Mouse (Mus musculus) heart, adult 9 months (tissue): ENCODE measurements around the gene Zfp94.

Experiments used
- DNase-seq, 2 experiments: peaks; one replicate each; pipeline ENCODE4 v3.0.0; 2022; ENCODE audit warnings: low spot score in 2 of 2

Gene Zfp94

DNA sequence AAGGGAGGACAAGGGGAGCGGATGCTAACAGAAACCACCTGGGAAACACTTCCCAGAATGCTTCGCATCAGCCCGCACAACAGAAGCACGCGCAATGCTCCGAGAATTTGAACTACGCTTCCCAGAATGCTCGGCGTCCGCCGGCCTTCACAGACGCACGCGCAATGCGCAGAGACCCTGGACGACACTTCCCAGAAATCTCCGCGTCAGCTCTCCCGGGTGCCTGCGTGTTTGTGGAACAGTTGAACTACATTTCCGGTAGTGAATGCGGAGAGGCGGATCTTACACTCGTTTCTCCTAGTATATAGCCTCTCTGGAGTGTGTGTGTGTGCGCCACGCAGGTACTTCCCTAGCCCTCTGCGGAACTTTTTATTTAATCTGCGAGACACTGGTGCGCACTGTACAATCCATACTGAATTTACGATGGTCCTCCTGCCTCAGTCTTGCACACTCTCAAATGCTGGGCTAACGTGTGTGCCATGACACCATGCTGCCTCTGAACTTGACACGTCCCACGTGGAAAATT is at the start of gene Zfp94:
TSS of gene Zfp94 (minus strand) at position 100 of the 526 bp plus-strand sequence.
- DNase-seq = peak; percentile 95 to 97

DNA sequence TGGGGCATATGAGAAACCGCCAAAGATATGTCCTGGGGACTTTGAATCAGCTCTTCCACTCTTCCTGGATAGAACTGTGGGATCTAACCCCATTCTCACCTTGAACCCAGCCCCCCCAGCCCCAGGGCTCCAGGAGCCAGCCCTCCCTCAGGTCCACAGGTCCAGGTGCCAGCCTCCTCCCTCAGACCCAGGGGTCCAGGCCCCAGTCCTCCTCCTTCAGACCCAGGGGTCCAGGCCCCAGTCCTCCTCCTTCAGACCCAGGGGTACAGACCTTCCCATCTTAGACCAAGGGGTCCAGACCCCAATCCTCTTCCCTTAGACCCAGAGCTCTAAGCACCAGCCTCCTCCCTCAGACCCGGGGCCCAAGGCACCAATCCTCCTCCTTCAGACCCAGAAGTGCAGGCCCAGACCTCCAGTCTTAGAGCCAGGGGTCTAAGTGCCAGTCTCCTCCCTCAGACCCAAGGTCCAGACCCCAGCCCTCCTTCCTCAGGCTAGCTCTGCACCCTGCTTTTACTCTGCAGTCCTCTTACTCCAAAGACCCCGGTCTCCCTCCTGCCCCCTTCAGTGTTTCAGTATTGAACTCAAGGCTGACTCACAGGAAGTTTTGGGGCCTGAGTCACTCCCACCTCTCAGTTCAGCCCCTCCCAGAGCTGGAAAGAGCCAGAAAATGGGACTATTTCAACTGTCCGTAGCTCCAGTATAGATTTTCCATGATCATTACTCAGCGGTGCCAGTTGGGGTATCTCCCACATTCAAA is 49.0 kb upstream of the Zfp94 start:
- no peak for DNase-seq

DNA sequence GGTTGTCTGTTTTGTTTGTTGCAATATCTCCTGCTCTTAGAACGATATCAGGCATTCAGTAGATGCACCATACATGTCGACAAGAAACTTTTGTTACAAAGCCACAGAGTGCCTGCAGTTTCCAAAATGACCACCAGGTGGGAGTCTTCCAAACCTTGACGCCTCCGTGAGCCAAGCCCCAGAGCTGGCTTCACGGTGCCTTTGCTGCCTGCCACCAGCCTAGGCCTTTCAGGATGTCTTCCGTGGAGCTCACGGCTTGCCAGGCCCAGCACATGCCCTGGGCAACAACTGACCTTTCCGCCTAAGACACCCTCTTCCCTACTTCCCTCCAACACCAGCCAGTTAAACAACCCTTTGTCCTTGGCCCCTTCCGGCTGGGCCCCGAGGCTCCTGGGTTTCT is 48.4 kb upstream of the Zfp94 start:
- DNase-seq = peak; percentile 25 to 72

DNA sequence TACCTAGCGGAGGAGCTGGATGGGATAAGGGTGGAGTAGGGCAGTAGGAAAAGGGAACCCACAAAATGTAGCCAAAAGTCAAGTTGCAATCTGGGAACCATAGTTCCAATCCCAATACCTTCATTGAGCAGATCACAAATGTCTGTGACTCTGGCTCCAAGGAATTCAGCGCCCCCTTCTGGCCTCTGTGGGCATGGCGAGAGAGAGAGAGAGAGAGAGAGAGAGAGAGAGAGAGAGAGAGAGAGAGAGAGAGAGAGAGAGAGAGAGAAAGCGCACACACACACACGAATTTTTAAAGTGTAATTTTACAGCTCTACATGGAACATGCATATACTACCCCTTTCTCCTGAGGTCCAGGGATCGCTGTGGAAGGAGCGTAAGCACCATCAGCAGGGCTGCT is 46.8 kb upstream of the Zfp94 start:
- DNase-seq = no peak

DNA sequence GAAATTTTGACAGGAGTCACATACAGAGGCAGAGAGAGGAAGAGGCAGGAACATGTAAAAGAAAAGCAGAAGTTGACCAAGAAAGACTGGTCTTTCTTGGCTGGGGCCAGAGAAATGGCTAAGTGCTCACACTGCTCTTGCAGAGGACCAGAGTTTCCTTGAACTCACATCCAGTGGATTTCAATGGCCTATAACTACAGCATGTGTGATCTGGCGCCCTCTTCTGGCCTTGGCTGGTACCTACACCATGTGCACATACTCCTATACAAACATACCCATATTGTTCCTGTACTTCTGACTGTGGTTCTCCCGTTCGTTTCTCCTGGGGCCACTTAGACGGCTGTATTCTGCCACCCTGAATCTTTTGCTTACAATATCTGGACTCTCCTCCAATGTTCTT is 44.5 kb upstream of the Zfp94 start:
- no peak for DNase-seq

DNA sequence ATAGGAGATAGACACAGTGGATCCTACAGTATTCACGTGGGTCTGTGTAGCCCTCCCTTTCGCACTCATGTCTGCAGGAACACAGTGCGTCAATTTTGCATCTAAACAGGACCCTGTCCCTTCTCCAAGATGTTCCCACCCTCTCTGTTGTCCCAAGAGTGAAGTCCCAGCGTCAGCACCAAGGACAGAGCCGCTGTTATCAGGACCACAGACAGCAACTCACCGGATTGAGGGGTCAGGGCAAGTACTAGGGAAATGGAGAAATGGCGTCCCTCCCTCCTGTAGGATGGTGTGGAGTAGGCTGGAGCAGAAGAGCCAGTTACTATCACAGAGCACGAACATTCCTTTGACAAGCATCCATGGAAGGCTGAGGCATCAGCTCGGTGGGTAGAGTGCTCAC is 42.8 kb upstream of the Zfp94 start:
- no peak for DNase-seq

DNA sequence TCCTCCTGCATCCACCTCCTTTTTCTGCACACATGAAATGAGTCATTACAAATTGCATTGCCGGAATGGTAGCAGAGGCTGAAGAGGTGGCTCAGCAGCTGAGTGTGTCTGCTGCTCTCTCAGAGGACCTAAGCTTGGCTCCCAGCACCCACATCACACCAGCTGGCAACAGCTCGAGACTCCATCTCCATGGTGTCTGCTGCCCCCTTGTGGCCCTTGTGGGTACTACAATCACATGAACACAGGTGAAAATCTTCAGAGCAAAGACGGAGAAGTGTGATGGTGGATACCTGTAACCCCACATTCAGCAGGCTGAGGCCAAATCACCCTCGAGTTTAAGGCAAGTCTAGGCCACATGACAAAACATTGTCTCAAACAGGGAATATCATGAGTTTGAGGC is 41.4 kb upstream of the Zfp94 start:
- no peak for DNase-seq

DNA sequence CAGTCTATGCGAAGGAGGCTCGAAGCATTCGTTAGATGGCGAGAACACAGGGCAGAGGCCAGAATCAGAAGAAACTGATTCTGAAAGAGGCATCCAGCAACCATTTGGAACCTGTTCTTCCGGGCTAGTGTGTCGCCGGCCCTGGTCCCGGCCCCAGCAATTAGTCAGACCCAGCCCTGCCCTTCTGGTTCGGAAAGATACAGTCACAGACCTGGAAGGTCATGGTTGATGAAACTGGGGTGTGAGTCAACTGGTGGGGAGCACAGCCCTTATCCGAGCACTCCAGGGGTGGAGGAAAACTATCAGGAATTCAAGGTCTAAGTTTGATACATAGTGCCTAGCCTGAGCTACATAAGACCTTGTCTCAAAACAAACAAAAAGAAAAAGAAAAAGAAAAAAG is 39.6 kb upstream of the Zfp94 start:
- DNase-seq = no peak

DNA sequence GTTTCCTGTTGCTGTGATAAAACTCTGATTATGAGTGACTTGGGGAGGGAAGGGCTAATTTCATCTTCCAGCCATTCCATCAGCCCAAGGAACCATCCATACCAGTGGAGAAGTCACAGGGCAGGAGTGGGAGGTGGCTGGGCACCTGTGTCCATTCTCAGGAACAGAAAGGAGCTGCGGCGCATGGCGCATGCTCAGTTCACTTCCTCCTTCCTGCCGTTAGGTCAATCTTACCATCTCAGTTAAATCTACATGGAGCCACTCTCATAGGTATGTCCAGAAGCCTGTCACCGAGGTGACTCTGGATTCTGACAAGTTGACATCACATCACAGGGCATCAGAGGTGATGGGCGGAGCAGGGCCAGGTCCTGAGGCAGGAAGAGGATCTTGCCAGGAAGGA is 39.2 kb upstream of the Zfp94 start:
- no peak for DNase-seq

DNA sequence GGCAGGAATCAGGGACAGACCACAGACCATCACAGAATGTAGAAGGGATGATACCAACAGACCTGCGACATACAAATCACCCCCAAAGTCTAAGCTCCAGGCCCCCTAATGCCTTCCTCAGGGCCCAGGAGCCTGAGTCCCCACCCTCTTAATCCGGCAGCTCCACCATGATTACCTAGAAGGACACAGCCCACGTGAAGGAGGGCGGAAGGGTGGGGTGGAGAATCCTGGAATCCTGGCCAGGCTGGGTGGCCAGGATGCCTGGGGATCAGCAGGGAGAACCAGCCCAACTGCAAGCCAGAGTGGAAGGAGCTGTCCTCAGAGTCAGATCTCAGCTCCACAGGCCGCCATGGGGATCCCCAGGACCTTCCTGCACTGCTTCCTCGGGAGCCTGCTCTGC is 32.4 kb upstream of the Zfp94 start, which contains the start of gene Lypd5:
TSS of gene Lypd5 (plus strand) at position 301 of the 400 bp plus-strand sequence.
- DNase-seq = no peak

DNA sequence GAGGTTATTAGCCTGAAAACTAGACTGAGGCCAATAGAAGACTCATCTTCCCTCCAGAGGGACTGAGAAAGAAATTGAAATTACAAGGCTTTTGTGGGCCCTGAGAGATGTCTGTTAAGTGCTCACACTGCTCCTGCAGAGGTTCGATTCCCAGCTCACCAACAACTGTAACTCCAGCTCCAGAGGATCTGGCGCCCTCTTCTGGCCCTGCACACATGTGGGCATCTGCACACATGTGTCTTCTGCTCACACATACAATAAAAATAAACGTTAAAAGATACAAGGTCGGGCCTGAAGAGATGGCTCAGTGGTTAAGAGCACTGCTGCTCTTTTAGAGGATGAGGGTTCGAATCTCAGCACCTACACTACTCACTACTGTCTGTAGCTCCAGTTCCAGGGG is 30.0 kb upstream of the Zfp94 start:
- DNase-seq = no peak

DNA sequence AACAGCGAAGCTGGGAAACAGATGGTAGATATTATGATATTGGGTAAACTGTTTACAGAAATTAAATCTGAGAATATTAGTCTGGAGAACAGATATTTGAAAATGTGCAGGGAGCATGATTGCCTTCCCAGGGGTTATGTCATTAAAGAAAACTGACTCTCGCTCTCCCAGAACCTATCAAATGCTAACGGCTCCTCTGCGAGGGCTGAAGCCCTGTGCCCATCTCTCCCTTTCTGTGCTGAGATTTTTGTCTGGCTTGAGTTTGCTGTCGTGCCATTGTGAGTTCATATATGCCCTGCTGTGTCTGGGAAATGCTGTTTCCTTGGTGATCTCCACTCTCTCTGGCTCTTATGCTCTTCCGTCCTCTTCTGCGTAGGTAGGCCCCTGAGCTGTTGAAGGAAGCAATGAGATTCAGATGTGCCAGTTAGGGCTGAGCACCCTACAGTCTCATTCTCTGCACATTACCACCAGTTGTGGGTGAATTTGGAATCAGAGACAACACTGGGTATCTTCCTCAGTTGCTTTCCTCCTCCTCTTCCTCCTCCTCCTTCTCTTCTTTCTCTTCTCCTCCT is 27.3 kb upstream of the Zfp94 start:
- no peak for DNase-seq

DNA sequence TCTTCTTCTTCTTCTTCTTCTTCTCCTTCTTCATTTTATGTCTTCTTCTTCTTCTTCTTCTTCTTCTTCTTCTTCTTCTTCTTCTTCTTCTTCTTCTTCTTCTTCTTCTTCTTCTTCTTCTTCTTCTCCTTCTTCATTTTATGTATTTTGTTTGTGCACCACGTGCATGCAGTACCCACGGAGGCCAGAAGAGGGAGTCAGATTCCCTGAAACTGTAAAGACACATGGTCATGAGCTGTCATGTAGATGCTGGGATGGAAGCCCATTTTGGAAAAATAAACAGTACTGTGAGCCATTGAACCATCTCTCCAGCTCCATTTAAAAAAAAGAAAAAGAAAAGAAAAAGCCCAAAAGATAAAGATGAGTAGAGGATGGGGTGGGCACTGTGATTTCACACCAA is 21.8 kb upstream of the Zfp94 start:
- DNase-seq = no peak

DNA sequence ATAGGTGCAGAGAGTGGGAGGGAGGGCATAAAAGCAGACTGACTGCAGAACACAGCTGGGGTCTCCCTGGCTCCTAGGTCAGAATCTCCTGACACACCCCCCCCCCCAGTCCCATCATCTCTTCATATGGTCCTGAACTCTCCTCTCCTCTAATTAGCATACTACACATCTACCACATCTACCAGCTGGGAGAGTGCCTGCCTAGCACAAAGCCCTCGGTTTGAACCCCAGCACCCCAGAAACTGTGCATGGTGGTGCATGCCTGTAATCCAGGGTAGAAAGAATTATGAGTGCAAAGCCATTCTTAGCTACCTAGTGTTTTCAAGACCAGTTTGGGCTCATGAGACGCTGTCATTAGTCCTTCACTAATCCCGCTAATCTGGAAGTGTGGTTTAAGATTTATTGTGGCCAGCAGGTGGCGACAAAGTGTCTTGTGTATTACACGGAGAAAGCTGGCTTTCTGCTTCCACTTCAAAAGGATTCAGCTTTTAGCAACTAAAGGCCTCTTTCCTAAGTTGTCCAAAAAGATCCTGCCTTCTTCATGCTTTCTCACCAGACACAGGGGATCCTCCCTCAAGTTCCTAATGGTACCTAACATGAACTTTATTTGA is 19.3 kb upstream of the Zfp94 start:
- DNase-seq = peak in 1 of 2 experiments; percentile 48

DNA sequence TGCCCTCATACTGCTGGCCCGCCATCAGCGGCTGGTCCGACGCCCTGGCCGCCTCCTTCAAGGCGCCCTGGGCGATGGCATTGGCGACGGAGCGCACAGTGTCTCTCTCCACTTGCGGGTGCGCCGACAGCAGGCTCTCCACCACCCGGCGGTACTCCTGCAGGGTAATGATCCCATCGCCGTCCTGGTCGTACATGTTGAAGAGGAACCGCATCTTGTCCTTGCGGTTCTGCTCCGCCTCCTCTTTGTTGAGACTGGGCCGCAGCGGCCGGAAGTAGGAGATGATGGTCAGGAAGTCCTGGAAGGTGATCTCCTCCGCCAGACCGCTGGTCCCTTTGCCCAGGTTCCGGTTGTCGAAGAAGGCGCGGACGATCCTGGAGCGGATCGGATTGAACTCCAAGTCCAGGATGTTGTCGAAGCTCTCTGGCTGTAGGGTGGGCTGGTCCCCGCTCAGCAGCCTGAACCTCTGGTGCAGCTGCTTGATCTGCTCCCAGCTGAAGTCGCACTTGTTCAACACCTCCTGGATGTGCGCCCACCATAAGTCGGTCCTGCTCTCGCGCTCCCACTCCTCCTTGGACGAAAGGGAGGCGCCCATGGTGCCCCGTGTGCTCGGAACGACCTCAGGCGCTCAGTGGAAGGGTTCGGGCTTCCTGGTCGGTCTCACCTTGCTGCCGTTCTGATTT is 17.0 kb upstream of the Zfp94 start, which contains the start of gene Tescl:
TSS of gene Tescl (minus strand) at position 633 of the 683 bp plus-strand sequence.
- no peak for DNase-seq

DNA sequence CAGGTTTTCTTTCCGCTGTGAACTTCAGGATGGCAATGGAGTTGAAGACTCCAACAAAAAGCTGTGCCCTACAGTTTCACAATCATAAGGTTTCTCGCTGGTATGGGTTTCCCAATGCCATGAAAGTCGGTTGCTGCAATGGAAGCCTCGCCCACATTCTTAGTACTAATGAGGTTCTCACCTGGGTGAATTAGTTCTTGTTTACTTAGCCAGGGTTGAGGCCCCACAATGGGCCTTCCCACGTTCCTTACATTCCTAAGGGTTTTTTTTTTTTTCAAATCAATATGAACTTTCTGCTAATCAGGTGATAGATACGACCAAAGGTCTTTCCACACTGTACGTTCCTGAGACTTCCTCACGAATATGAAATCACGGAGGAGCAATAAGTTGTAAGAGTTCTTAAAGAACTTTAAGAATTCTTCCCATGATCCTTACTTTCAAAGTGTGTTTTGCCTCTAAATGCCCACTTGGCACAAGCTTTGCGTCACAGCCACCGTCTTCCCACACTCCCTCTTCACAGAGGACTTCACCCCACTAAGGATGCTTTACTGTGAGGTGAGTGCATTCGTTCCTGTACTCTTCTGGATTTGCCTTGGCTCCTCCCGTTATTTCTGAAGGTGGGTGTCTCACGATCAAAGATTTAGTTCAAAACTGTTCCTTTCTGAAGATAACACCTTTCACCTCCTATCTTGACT is 11.0 kb upstream of the Zfp94 start:
- DNase-seq = no peak

DNA sequence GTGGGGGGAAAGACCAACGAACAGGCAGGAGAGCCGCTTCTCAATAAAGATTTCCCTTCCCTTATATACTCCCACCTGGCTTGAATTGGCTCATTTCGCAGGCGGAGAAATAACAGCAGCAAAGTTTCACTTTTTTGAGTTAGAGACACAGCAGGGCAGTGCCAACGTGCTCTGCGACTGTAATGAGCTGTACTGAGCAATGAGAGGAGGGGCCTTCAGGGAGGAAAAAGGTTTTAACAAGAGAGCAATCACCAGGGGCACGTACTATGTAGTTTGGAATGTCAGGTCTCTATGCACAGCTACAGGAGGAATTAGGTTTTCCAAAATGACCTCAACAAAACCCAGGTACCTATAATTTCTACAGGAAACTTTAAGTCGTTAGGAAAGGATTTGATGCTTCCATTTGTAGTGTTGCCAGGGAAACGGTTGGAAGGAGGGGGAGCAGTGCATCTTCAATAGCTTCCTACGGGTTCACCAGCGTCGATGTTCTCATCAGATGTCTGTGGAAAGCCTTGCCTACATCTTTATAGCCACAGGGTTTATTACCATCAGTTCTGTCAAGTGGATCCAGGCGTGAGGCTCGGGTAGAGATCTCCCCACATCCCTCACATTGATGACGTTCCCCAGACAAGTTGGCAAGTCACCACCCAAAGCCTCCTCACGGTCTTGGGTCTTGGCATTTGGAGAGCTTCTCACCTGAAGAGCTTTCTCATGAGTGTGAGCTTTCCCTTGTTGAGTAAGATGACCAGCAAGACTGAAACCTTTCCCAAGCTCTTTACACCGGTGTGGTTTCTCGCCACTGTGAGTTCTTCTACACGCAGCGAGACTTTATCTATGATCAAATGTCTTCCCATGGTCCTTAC is 10.0 kb upstream of the Zfp94 start:
- no peak for DNase-seq

DNA sequence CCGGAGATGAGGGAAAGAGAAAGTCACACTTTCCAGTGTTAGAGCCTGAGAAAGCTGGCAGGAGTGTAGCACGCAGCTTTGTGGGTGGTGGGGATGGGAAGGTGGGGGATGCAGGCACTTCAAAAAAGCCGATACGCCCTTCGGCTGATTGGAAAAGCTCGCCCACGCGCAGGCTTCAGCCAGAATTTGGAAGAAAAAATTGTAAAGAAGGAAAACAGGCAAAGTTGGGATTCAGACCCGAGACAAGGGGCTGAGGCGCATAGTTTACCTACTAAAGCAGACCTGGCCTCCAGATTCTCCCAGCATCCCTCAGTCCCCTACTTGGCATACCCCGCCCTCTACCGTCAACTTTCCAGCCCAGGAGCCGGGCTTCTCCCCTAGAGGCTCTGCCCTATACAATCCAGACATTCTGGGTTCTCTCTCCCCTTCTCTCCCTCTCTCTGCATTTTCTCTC is 9.2 kb upstream of the Zfp94 start:
- DNase-seq = no peak

DNA sequence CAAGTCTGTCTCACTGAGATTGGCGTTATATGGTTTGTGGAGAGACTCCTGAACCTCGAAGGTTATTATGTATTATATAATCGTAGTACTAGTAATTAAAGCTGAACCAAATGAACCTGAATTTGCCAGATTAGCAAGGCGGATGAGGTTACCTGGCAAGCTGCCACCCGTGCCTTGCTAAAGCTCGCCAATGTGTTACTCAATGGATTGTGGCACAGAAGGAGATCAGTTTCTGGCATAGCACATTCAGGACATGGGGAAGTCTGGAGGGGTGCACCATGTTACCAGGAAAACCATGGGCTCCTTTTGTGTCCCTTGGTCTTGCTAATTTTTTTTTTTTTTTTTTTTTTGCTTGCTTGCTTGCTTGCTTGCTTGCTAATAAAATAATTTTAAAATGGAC is 8.7 kb upstream of the Zfp94 start:
- DNase-seq = no peak

DNA sequence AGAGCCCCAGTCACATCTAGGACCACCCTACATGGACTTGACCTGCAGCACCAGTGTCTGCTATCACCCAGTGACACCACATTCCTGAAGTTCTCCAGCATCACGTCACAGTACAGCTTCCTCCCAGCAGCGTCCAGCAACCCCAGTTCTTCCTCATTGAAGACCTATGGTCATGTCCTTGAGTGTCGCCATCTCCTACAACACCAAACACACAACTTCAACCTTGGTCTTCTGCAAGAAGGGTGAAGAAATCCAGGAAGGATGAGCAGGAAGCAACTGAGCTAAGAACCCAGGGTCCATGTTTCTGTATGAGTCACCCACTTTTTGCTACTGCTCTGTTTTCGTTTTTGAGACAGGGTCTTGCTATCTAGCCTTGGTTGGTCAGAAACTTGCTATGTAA is 6.1 kb upstream of the Zfp94 start:
- no peak for DNase-seq

DNA sequence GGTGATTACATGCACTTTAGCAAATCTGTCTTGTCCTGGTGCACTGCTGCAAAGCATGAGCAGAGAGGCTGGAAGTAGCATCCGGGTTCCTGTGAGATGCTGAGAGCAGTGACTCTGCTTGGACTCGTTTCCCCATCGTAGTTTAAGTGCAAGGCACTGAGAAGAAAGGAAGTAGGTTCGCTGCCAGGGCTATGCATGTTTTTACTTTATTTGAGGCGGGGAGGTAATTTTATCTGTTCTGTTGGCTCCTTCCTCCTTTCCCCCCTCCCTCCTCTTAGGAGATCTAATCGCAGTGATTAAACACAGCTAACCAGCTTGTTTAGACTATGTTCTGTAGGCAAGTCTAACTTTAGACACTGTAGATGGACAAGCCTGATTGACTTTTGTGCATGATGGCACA is 2.5 kb upstream of the Zfp94 start:
- no peak for DNase-seq
